Mouse (Mus musculus) monocyte, adult 5-6 weeks (primary cell): ENCODE data around the gene Gse1. TPM values are rescaled to one million over a fixed set of nuclear protein-coding genes. Genes with fewer than 3 reads are reported as not detected.
A peak's percentile ranks its signal among the peaks of the same experiment; 100 is the strongest.

Experiments
- ATAC-seq: fragments of 153-309, 156-312 bp; replicated peaks from 2 replicates; pipeline ENCODE4 v1.8.0; 2017; ENCODE audit warnings: mild to moderate bottlenecking; ENCODE audit not compliant: low TSS enrichment, insufficient number of reproducible peaks, severe bottlenecking, poor library complexity, low FRiP score
- total RNA-seq: library from RNA; stranded (forward); fragments of 200-1000, 200-491, 200-594 nt; gene quantifications from 3 replicates; pipeline ENCODE4 v1.2.3, GENCODE M21; 2017

The Gse1 gene
- total RNA-seq, 1 experiment from 2014 or later: 9.9 TPM

GRCm38 (mm10) chr8:120517666-120518410, 289.6 kb downstream of the Gse1 start:
- ATAC-seq: no peak

- no peak for ATAC-seq
Measured at GRCm38 (mm10) chr8:120518736-120519534, 290.7 kb downstream of the Gse1 start.

- no peak for ATAC-seq
Measured at GRCm38 (mm10) chr8:120520287-120520686, 292.0 kb downstream of the Gse1 start.

- ATAC-seq: no peak
Measured at GRCm38 (mm10) chr8:120520707-120521590, 292.7 kb downstream of the Gse1 start.

GRCm38 (mm10) chr8:120521591-120521965, 293.3 kb downstream of the Gse1 start:
- no peak for ATAC-seq

GRCm38 (mm10) chr8:120523641-120524040, 295.4 kb downstream of the Gse1 start:
- ATAC-seq: no peak

GRCm38 (mm10) chr8:120525135-120525534, 296.9 kb downstream of the Gse1 start:
- ATAC-seq: no peak

GRCm38 (mm10) chr8:120525832-120526231, 297.6 kb downstream of the Gse1 start:
- no peak for ATAC-seq

- no peak for ATAC-seq
Measured at GRCm38 (mm10) chr8:120526577-120526976, 298.3 kb downstream of the Gse1 start.

- no peak for ATAC-seq
Measured at GRCm38 (mm10) chr8:120528332-120528731, 300.1 kb downstream of the Gse1 start.

- peak; percentile 52 for ATAC-seq
Measured at GRCm38 (mm10) chr8:120529226-120529625, 301.0 kb downstream of the Gse1 start.

GRCm38 (mm10) chr8:120530954-120531656, 302.8 kb downstream of the Gse1 start:
- ATAC-seq: no peak

- ATAC-seq: no peak
Measured at GRCm38 (mm10) chr8:120531775-120532516, 303.7 kb downstream of the Gse1 start.

- no peak for ATAC-seq
Measured at GRCm38 (mm10) chr8:120532517-120533215, 304.4 kb downstream of the Gse1 start.

GRCm38 (mm10) chr8:120533380-120533779, 305.1 kb downstream of the Gse1 start:
- ATAC-seq: no peak

GRCm38 (mm10) chr8:120534080-120534479, 305.8 kb downstream of the Gse1 start:
- ATAC-seq: no peak
